Mouse (Mus musculus) intestine, embryonic 15.5 days (tissue): ENCODE measurements around the gene Creld2. TPM values are rescaled to one million over a fixed set of nuclear protein-coding genes. Genes with fewer than 3 reads are reported as not detected.
A peak's percentile ranks its signal among the peaks of the same experiment; 100 is the strongest.

Experiments
- ATAC-seq: fragments of 200-750 bp; cut with Nextera tagmentation; 2 replicates; pipeline ENCODE4 v1.8.0; 2017; ENCODE audit warnings: moderate TSS enrichment, moderate library complexity
- H3K27ac ChIP-seq: fragments of 300-500 bp; sonication (generic); 2 replicates; pipeline ENCODE4 v1.5.1; 2015; ENCODE audit warnings: mild to moderate bottlenecking, inconsistent platforms
- H3K27me3 ChIP-seq: fragments of 300-500 bp; sonication (generic); replicated peaks from 2 replicates; pipeline ENCODE4 v1.6.1; 2015; ENCODE audit warnings: inconsistent platforms
- H3K36me3 ChIP-seq: fragments of 300-500 bp; sonication (generic); 2 replicates; pipeline ENCODE4 v1.6.1; 2015; ENCODE audit warnings: inconsistent platforms
- H3K4me1 ChIP-seq: fragments of 300-500 bp; sonication (generic); replicated peaks from 2 replicates; pipeline ENCODE4 v1.6.1; 2015; ENCODE audit warnings: inconsistent platforms
- H3K4me2 ChIP-seq: fragments of 300-500 bp; sonication (generic); replicated peaks from 2 replicates; pipeline ENCODE4 v1.6.1; 2015; ENCODE audit warnings: mild to moderate bottlenecking, inconsistent platforms
- H3K4me3 ChIP-seq: fragments of 300-500 bp; sonication (generic); replicated peaks from 2 replicates; pipeline ENCODE4 v1.5.1; 2015; ENCODE audit warnings: inconsistent platforms
- H3K9ac ChIP-seq: fragments of 300-500 bp; sonication (generic); 2 replicates; pipeline ENCODE4 v1.6.1; 2015; ENCODE audit warnings: inconsistent platforms
- H3K9me3 ChIP-seq: fragments of 300-500 bp; sonication (generic); 2 replicates; pipeline ENCODE4 v1.6.1; 2016; ENCODE audit warnings: inconsistent platforms
- WGBS: fragments of 180-500 bp; shearing (Covaris S2); methylation state at CpG from one replicate; pipeline ENCODE4 v1.1.7; 2015; 5-methylcytosine and 5-hydroxymethylcytosine counted together
- polyA plus RNA-seq: library from polyadenylated mRNA; unstranded; fragments of >200 nt; fragmentation: Nextera tagmentation; extraction: Ambion mirVana; gene quantifications from 2 replicates; pipeline ENCODE4 v1.2.1, GENCODE M21; 2015

Creld2 gene
- polyA plus RNA-seq, 1 experiment from 2014 or later, result 97.9 TPM

DNA sequence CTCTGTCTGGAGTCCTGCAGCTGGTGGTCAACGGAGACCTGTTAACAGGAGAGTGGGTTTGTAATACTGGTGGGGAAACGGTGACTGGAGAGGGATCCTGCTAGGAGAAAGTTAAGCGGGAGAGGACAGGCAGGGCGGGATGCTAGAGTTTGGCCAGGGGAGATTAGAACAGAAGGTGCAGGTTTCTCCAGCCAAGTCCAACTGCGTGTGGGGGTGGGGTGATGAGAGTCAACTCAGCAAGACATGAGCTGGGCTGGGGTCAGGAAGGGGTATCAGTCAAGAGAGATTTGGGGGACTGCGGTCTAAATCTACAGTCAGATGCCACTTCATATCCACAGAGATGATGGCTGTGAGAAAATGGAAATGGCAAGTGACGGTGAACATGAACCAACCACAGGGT, 25.5 kb downstream of the Creld2 start:
- Histone ChIP-seq H3K27me3 (no peaks in the 10 kb centered on the region), H3K4me1 (peaks cover 3% of the 10 kb centered on the region; the same call in 1 of the 2 replicates), H3K9me3 (no peaks in the 10 kb centered on the region), H3K36me3 (no peaks in the 10 kb centered on the region), H3K27ac (no peak overlapping the region), H3K9ac (no peak overlapping the region), H3K4me3 (no peak overlapping the region), H3K4me2 (no peak overlapping the region)
- ATAC-seq, result no peak
- WGBS, result 88% methylated on average over 7 of the region's 7 CpGs

DNA sequence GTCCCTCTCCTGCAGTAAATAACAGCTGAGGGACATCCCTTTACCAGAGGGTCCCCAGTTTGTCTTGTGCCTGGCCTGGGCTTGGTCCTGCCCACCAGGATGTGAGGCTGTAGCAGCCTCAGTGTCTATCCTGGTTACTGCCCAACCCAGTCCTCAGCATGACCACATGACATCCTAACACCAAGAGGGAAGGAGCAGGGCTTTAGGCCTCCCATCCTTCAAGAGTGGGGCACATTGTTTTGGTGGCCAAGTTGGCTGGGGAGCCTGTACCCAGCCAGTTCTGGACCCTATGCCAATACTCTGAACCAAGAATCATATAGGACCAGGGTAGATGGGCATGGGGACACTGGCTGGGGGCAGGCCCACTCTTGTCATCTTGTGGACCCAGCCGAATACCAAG, 29.2 kb downstream of the Creld2 start:
- Histone ChIP-seq H3K9ac (no peak overlapping the region), H3K27ac (no peak overlapping the region), H3K36me3 (no peaks in the 10 kb centered on the region), H3K4me1 (peaks cover 21% of the 10 kb centered on the region), H3K9me3 (no peaks in the 10 kb centered on the region), H3K4me2 (no peak overlapping the region), H3K27me3 (no peaks in the 10 kb centered on the region), H3K4me3 (no peak overlapping the region)
- 96% methylated on average over 1 of the region's 1 CpGs for WGBS
- ATAC-seq, result no peak

DNA sequence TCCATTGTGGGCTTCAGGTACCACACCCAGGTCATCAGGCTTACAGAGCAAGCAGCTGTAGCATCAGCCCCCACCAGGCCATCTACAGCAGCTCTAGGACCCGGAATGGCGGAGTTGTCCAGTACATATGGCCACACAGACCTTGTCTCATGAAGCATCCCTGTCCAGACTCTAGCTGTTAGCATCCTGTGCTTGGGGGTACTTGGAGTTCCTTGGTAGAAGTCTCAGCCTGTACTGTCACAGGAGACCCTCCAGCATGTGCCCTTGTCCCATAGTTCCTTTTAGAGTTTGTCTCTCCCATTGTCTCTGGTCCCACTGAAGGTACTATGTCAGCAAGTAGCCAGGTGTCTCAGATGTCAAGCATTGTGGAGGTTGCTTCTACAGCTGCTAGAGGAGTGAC, 30.2 kb downstream of the Creld2 start:
- Histone ChIP-seq H3K9ac (no peak overlapping the region), H3K9me3 (no peaks in the 10 kb centered on the region), H3K4me1 (peaks cover 27% of the 10 kb centered on the region), H3K36me3 (no peaks in the 10 kb centered on the region), H3K27ac (no peak overlapping the region), H3K4me3 (no peak overlapping the region), H3K4me2 (no peak overlapping the region), H3K27me3 (no peaks in the 10 kb centered on the region)
- WGBS, result 92% methylated on average over 2 of the region's 2 CpGs
- ATAC-seq, result no peak

DNA sequence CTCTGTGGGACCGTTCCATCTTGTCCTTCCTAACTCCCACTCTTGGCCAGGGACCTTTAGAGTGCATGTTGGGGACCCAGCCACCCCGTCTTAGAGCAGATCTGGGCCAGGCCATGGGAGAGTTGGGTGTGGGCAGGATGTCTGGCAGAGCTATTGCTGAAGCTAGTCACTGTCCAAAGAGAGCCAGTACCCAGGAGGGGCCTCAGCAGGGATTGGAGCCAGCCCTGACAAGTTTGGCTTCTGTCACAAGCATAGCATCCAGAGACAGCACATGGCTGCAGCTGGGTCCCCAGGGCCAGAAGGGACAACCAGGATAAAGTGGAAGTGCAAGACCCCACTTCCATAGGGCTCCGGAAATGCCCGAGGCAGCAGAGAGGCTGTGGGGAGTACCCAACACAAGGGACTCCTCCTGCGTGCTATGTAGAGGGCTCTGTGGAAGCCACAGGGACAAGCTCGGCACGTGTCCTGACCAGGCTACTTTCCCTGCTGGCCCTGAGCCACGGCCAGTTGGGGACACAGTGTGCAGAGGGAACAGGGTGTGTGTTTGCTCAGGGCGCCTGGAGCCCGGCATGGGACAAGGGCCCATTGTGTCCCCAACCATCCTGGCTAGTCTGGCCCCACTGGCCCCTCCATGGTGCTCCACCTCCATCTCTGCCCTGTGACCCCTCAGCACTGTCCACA, 30.8 kb downstream of the Creld2 start:
- 48% methylated on average over 10 of the region's 10 CpGs for WGBS
- no peak overlapping the region for H3K4me3 ChIP-seq
- H3K4me1 ChIP-seq, result peaks cover 34% of the 10 kb centered on the region
- H3K9me3 ChIP-seq, result no peaks in the 10 kb centered on the region
- H3K4me2 ChIP-seq, result peak overlapping the region; percentile 11; the same call in 1 of the 2 replicates
- H3K27ac ChIP-seq, result peak overlapping the region; percentile 58
- peak; percentile 77 for ATAC-seq
- no peak overlapping the region for H3K9ac ChIP-seq
- H3K36me3 ChIP-seq, result no peaks in the 10 kb centered on the region
- H3K27me3 ChIP-seq, result no peaks in the 10 kb centered on the region

DNA sequence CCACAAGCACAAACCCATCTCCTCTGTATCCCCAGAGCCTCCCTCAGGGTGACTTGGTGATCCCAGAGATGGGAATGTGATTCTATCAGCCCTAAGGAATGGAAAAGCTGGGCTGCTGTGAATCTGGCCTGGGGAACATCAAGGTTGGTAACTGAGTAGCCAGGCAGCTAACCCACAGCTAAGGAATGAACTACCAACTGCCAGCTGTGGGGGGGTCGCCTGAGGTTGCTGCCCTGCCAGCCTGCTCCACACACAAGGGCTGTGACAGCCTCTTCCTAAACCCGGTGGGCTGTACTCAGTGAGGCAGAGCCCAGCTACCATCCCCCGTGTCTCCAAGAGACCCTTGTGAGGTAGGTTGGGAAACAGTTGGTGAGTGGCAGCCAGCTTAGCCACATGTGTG, 31.6 kb downstream of the Creld2 start:
- 0 out of 2 replicates have a peak overlapping the region, but pooled peaks have one; percentile 11 for H3K4me2 ChIP-seq
- H3K27ac ChIP-seq, result peak overlapping the region; percentile 58
- no peak overlapping the region for H3K4me3 ChIP-seq
- ATAC-seq, result peak; percentile 7
- 50% methylated on average over 3 of the region's 3 CpGs for WGBS
- no peaks in the 10 kb centered on the region for H3K36me3 ChIP-seq
- H3K9ac ChIP-seq, result no peak overlapping the region; the same call in 1 of the 2 replicates
- no peaks in the 10 kb centered on the region for H3K27me3 ChIP-seq
- H3K4me1 ChIP-seq, result peaks cover 38% of the 10 kb centered on the region
- no peaks in the 10 kb centered on the region for H3K9me3 ChIP-seq

DNA sequence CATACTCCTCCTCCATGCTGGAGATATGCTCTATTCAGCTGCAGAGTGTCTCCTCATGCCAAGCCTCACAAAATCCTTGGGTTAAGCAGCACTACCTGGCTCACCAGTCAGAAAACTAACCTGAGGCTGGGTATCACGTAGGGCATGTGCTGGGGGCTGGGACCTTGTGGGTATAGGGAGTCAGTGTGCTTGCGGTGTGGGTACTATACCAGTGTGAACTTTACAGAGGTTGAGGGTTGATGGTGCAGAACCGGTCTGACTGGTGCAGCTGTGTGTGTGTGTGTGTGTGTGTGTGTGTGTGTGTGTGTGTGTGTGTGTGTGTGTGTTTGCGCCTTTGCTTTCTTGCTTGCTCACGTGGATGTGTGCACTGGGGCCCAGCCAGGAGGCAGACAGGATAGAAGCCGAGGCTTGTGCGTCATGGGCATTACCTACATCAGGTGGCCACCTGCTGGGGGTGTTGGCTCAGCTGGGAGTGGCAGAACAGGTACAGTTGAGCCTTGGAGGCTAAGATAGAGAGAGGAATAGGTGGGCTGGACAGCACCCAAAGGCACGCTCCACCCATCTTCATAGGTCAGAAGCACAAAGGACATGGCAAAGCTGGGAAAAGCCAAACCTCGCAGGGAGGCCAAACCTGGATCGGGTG, 32.2 kb downstream of the Creld2 start:
- peak; percentile 90 for ATAC-seq

DNA sequence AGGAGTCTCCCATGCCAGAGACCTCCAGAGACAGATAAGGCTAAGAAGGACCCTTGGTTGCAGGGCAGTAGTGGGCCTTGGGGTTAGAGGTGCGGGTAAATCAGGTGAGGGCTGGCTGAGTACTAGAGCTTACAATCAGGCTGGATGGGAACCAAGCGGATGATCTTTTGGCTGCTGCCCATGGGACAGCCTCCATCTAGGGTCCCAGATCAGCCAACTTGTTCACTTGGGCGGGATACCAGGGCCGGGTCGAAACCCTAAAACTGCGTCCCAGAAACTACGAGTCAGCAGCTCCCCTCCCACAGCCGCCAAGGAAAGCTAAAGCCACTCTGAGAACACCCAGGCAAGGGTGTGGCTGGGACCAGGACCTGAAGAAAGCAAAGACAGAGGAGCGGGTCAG, 33.7 kb downstream of the Creld2 start:
- H3K27ac ChIP-seq, result no peak overlapping the region
- H3K4me1 ChIP-seq, result peaks cover 38% of the 10 kb centered on the region
- no peak for ATAC-seq
- no peak overlapping the region for H3K9ac ChIP-seq
- H3K27me3 ChIP-seq, result no peaks in the 10 kb centered on the region
- no peaks in the 10 kb centered on the region for H3K36me3 ChIP-seq
- no peaks in the 10 kb centered on the region for H3K9me3 ChIP-seq
- WGBS, result 78% methylated on average over 9 of the region's 9 CpGs
- no peak overlapping the region for H3K4me3 ChIP-seq
- no peak overlapping the region for H3K4me2 ChIP-seq

More for the DNA sequence above, 32.2 kb downstream of the Creld2 start:
- peaks cover 38% of the 10 kb centered on the region for H3K4me1 ChIP-seq
- peak overlapping the region; percentile 17; the same call in 1 of the 2 replicates for H3K4me2 ChIP-seq
- no peak overlapping the region for H3K4me3 ChIP-seq
- H3K27me3 ChIP-seq, result no peaks in the 10 kb centered on the region
- H3K36me3 ChIP-seq, result no peaks in the 10 kb centered on the region
- H3K9me3 ChIP-seq, result no peaks in the 10 kb centered on the region
- no peak overlapping the region; the same call in 1 of the 2 replicates for H3K9ac ChIP-seq
- WGBS, result 56% methylated on average over 10 of the region's 10 CpGs
- H3K27ac ChIP-seq, result peak overlapping the region; percentile 60

DNA sequence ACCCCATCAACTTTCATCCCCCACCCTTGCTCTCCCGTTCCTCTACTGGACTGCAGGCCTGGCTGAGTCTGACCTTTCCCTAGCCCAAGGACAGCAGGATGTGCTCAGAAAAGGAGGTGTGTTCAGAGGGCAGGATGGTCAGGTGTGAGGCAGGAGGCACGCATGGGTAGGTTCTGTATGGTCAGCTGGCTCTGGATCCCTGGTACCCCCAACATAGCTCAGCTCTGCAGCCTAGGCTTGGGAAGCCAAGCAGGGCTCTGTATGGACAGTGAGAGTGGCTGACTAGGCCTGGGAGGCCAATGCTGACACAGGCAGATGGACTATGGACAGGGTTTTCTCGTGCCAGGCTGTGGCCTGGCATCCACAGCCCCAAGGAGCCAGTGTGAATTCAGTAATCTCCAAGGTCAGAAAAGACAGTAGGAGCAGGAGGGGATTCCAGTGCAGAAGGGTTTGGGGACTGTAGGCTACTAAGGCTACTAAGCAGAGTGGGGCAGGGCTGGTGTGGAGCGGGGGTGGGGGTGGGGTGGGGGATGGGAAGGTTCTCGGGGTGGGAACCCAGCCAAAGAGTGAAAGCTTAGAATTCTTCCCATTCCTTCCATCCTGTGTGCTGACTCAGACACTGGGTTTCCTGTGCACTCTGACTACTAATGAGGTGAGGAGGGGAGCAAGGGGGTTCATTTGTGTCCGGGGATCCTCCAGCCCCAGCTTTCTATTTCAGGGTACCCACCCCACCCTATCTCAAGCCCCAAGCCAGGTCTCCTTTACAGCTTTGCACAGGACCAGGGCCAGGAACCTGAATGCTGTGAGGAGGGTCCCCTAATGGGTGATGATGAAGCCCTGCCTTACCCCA, 34.9 kb downstream of the Creld2 start:
- H3K4me2 ChIP-seq, result no peak overlapping the region
- H3K4me1 ChIP-seq, result peaks cover 38% of the 10 kb centered on the region
- H3K9ac ChIP-seq, result no peak overlapping the region
- no peaks in the 10 kb centered on the region for H3K36me3 ChIP-seq
- H3K4me3 ChIP-seq, result no peak overlapping the region
- H3K9me3 ChIP-seq, result no peaks in the 10 kb centered on the region
- no peak for ATAC-seq
- 41% methylated on average over 6 of the region's 6 CpGs for WGBS
- H3K27ac ChIP-seq, result 0 out of 2 replicates have a peak overlapping the region, but pooled peaks have one; percentile 27
- no peaks in the 10 kb centered on the region for H3K27me3 ChIP-seq

DNA sequence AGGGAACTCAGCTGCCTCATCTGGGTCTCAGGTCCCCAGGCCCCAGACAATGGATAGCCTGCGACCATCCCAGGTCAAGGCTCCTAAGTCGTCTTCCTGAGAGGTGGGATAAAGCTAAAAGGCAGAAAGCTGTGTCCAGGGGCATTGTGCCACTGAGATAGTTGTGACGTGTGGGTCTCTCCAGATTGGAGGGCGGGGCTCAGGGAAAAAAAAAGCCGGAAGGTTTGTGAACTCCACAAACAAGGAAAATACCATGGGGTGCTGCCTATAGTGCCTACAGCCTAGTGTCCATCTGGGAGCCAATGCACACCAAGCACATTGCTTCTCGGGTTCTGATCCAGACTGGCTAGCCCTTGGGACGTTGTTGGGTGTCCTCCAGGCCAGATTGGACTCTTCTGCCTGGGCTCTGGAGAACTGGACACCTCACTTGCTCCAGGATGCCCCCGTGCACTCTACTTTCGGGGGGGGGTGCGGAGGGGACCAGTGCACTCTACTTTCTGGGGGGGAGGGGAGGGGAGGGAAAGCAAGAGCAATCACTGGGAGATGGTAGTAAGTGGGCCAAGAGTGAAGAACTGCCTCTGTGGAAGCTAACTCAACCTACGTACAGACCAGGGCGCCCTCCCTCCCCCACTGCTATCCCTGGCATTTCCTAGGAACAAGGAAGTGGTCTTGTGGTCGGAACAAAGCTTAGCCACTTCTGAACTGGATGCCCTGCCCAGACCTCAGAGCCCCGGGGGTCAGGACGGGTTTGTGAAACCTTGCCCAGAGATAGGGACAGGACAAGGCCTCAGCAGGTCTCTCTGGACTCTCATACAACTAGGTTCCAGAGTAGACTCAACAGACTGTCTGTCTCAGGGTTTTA, 35.8 kb downstream of the Creld2 start:
- peaks cover 36% of the 10 kb centered on the region for H3K4me1 ChIP-seq

DNA sequence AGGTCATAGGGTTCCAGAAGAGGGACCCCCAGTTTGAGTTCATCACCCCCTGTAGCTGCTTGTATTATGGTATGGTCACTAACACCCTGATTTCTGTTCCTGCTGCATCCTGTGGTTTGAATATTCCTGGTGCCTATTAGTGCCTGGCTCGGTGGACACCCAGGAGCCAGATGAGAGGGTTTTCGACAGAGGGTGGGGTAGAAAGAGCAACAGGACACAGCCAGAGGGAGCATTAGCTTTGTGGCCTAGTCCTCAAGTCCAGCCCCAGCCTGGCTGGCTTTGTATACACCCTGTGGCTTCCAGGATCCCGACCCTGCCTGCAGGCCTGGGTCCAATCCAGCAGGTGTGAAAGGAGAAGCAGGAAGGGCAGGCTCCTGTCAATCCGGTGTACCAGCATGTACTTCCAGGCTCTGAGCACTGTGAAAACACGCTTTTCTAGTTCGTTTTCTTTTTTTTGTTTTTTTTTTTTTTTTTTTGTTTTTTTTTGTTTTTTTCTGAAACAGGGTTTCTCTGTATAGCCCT, 36.5 kb downstream of the Creld2 start:
- 79% methylated on average over 6 of the region's 6 CpGs for WGBS
- no peak overlapping the region for H3K27ac ChIP-seq

More for the DNA sequence above, 35.8 kb downstream of the Creld2 start:
- WGBS, result 67% methylated on average over 14 of the region's 15 CpGs
- no peak for ATAC-seq
- Histone ChIP-seq H3K4me2 (no peak overlapping the region), H3K27me3 (no peaks in the 10 kb centered on the region), H3K9ac (no peak overlapping the region), H3K27ac (0 out of 2 replicates have a peak overlapping the region, but pooled peaks have one; percentile 27), H3K4me3 (no peak overlapping the region), H3K36me3 (no peaks in the 10 kb centered on the region), H3K9me3 (no peaks in the 10 kb centered on the region)

DNA sequence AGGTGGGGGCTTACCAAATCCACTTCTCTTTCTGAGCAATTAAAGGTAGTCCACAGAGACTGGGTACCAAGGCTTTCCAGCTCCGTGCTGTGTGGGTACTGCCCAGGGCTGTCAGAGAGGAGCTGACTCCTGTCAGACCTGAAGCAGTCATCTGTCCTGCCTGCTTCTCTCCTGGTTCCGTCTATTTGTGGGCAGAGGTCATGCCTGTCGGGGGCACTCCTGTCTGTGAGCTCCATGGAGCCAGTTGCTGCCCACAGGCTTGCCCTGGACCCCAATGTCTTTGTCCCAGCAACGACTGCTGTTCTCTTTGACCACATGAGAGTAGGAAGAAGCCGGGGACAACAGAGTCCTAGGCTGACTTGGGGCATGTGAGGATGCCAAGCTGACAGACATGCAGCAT, 37.2 kb downstream of the Creld2 start:
- Histone ChIP-seq H3K4me2 (no peak overlapping the region), H3K4me1 (peaks cover 28% of the 10 kb centered on the region), H3K27me3 (no peaks in the 10 kb centered on the region), H3K9me3 (no peaks in the 10 kb centered on the region), H3K36me3 (no peaks in the 10 kb centered on the region), H3K9ac (no peak overlapping the region), H3K4me3 (no peak overlapping the region), H3K27ac (no peak overlapping the region)
- ATAC-seq, result no peak
- WGBS, result 82% methylated on average over 5 of the region's 5 CpGs

More for the DNA sequence above, 36.5 kb downstream of the Creld2 start:
- no peak for ATAC-seq
- Histone ChIP-seq H3K27me3 (no peaks in the 10 kb centered on the region), H3K4me3 (no peak overlapping the region), H3K4me1 (peaks cover 29% of the 10 kb centered on the region), H3K9ac (no peak overlapping the region), H3K4me2 (no peak overlapping the region), H3K36me3 (no peaks in the 10 kb centered on the region), H3K9me3 (no peaks in the 10 kb centered on the region)
